Mouse (Mus musculus): ENCODE data around the gene Mark4. TPM values are rescaled to one million over a fixed set of nuclear protein-coding genes. Genes with fewer than 3 reads are reported as not detected.

Mark4 gene
- polyA plus RNA-seq, 1 experiment from 2014 or later = 19.2 TPM

- Histone ChIP-seq H3K9me3 (ENCODE audit: control insufficient read depth, low read length) (no peaks in the 10 kb centered on the region), H3K27ac (ENCODE audit: low read depth, low read length) (no peak overlapping the region), H3K4me1 (ENCODE audit: control insufficient read depth, insufficient read depth, low read length) (no peaks in the 10 kb centered on the region), H3K4me3 (ENCODE audit: low read depth, low read length) (no peak overlapping the region), H3K36me3 (ENCODE audit: control insufficient read depth, insufficient read depth, low read length) (no peaks in the 10 kb centered on the region), H3K4me2 (ENCODE audit: low read depth, low read length) (no peak overlapping the region), H3K9ac (replicated peaks; ENCODE audit: low read depth, low read length) (no peak overlapping the region), H3K27me3 (ENCODE audit: control insufficient read depth, insufficient read depth, low read length) (peaks cover 2% of the 10 kb centered on the region)
- ATAC-seq (ENCODE audit: low read depth) = no peak
- WGBS = 84% methylated on average over 5 of the region's 5 CpGs
Observed at GRCm38 (mm10) chr7:19496214-19496555, 37.6 kb upstream of the Mark4 start.

DNA sequence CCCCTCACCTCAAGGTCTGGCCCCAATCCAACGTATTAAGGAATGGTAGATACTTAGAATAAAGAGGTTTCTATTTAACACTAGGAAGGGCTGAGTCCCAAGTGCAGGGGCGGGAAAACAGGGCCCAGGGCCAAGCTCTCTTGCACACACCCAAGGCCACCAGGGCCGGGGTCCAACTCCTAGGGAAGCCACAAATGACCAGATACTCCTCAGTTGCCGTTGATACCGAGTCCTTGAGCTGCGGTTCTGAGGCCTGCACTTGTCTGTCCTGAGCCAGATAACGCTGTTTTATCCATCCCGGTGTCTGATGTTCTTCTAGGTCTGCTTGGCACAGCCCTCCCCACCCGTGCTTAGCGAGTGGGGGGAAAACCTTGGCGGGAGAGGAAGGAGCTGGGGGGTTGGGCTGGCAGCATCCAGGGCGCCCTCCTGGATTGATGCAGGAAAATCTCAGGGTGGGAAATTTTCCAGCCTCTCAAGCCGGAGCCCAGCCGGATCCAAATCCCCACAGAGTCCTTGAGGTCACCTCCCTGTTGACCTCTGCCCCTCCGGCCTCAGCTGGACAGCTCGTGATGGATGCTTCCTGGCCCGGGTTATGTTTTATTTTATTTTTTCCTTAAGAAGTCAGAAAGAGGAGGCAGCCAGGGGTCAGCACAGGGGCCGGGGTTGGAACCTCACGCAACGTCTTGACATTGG, 37.0 kb upstream of the Mark4 start:
- Histone ChIP-seq H3K4me3 (ENCODE audit: low read depth, low read length) (no peak overlapping the region), H3K4me1 (ENCODE audit: control insufficient read depth, insufficient read depth, low read length) (no peaks in the 10 kb centered on the region), H3K36me3 (ENCODE audit: control insufficient read depth, insufficient read depth, low read length) (no peaks in the 10 kb centered on the region), H3K4me2 (ENCODE audit: low read depth, low read length) (no peak overlapping the region), H3K27me3 (ENCODE audit: control insufficient read depth, insufficient read depth, low read length) (peaks cover 7% of the 10 kb centered on the region), H3K9ac (replicated peaks; ENCODE audit: low read depth, low read length) (no peak overlapping the region), H3K27ac (ENCODE audit: low read depth, low read length) (no peak overlapping the region), H3K9me3 (ENCODE audit: control insufficient read depth, low read length) (no peaks in the 10 kb centered on the region)
- ATAC-seq (ENCODE audit: low read depth) = no peak
- whole genome bisulfite sequencing = 75% methylated on average over 20 of the region's 20 CpGs

- Histone ChIP-seq H3K9me3 (ENCODE audit: control insufficient read depth, low read length) (no peaks in the 10 kb centered on the region), H3K9ac (replicated peaks; ENCODE audit: low read depth, low read length) (no peak overlapping the region), H3K27ac (ENCODE audit: low read depth, low read length) (no peak overlapping the region), H3K4me2 (ENCODE audit: low read depth, low read length) (no peak overlapping the region), H3K4me1 (ENCODE audit: control insufficient read depth, insufficient read depth, low read length) (no peaks in the 10 kb centered on the region), H3K4me3 (ENCODE audit: low read depth, low read length) (no peak overlapping the region), H3K27me3 (ENCODE audit: control insufficient read depth, insufficient read depth, low read length) (peaks cover 9% of the 10 kb centered on the region), H3K36me3 (ENCODE audit: control insufficient read depth, insufficient read depth, low read length) (no peaks in the 10 kb centered on the region)
- WGBS = 85% methylated on average over 25 of the region's 25 CpGs
- ATAC-seq (ENCODE audit: low read depth) = no peak
Observed at GRCm38 (mm10) chr7:19494751-19495474, 36.3 kb upstream of the Mark4 start.

- H3K27me3 ChIP-seq (ENCODE audit: control insufficient read depth, insufficient read depth, low read length) = peaks cover 24% of the 10 kb centered on the region
- no peak overlapping the region for H3K27ac ChIP-seq (ENCODE audit: low read depth, low read length)
- no peak overlapping the region for H3K9ac ChIP-seq (replicated peaks; ENCODE audit: low read depth, low read length)
- no peaks in the 10 kb centered on the region for H3K4me1 ChIP-seq (ENCODE audit: control insufficient read depth, insufficient read depth, low read length)
- H3K36me3 ChIP-seq (ENCODE audit: control insufficient read depth, insufficient read depth, low read length) = no peaks in the 10 kb centered on the region
- no peak for ATAC-seq (ENCODE audit: low read depth)
- H3K9me3 ChIP-seq (ENCODE audit: control insufficient read depth, low read length) = no peaks in the 10 kb centered on the region
- WGBS = 4% methylated on average over 24 of the region's 26 CpGs
- peak overlapping the region; percentile 30; the same call in 1 of the 2 replicates for H3K4me2 ChIP-seq (ENCODE audit: low read depth, low read length)
- no peak overlapping the region for H3K4me3 ChIP-seq (ENCODE audit: low read depth, low read length)
Observed at GRCm38 (mm10) chr7:19491731-19492130, 33.1 kb upstream of the Mark4 start.

DNA sequence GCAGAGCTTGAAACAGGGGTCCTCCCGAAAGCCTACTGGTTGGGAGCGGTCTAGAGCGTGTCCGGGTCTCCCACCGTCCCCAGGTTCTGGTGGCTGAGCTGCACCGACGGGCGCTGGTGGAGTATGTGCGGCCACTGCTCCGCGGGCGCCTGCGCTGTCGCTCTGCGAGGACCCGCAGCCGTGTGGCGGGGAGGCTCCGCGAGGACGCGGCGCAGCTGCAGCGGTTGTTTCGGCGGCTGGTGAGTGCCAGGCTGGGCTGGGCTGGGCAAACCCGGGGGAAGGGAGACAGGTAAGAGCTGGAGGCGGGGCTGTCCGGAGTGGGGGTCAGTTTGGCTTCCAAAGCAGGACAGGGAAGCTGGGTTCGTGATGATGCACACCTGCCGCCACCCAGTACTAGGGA, 30.9 kb upstream of the Mark4 start:
- peak overlapping the region; percentile 18 for H3K4me3 ChIP-seq (ENCODE audit: low read depth, low read length)
- peak; percentile 85; the same call in 1 of the 2 replicates for ATAC-seq (ENCODE audit: low read depth)
- peaks cover 25% of the 10 kb centered on the region for H3K27me3 ChIP-seq (ENCODE audit: control insufficient read depth, insufficient read depth, low read length)
- H3K27ac ChIP-seq (ENCODE audit: low read depth, low read length) = no peak overlapping the region
- no peaks in the 10 kb centered on the region for H3K9me3 ChIP-seq (ENCODE audit: control insufficient read depth, low read length)
- no peaks in the 10 kb centered on the region for H3K36me3 ChIP-seq (ENCODE audit: control insufficient read depth, insufficient read depth, low read length)
- peak overlapping the region; percentile 40 for H3K4me2 ChIP-seq (ENCODE audit: low read depth, low read length)
- H3K9ac ChIP-seq (replicated peaks; ENCODE audit: low read depth, low read length) = 0 out of 2 replicates have a peak overlapping the region, but pooled peaks have one; percentile 16
- no peaks in the 10 kb centered on the region for H3K4me1 ChIP-seq (ENCODE audit: control insufficient read depth, insufficient read depth, low read length)
- WGBS = 5% methylated on average over 31 of the region's 31 CpGs

DNA sequence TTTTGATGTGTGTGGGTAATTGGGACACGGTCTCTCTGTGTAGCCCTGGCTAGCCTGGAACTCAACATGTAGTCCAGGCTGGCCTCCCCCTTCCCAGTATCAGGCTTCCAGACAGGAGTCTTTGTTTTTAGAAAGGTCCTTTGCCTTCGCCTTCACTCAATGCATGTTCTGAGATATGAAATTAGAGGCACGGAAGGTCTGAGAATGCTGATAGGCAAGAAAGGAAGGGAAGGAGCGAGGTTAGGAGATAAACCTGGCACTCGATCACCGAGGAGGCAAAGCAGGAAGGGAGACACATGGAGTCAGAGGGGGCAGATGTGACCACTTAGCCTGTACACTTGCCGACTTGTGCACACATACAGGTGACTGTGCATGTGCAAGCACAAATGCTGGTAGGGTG, 27.9 kb upstream of the Mark4 start:
- no peak for ATAC-seq (ENCODE audit: low read depth)
- Histone ChIP-seq H3K27me3 (ENCODE audit: control insufficient read depth, insufficient read depth, low read length) (peaks cover 25% of the 10 kb centered on the region), H3K9ac (replicated peaks; ENCODE audit: low read depth, low read length) (no peak overlapping the region), H3K4me2 (ENCODE audit: low read depth, low read length) (no peak overlapping the region), H3K9me3 (ENCODE audit: control insufficient read depth, low read length) (no peaks in the 10 kb centered on the region), H3K27ac (ENCODE audit: low read depth, low read length) (no peak overlapping the region), H3K36me3 (ENCODE audit: control insufficient read depth, insufficient read depth, low read length) (no peaks in the 10 kb centered on the region), H3K4me1 (ENCODE audit: control insufficient read depth, insufficient read depth, low read length) (no peaks in the 10 kb centered on the region), H3K4me3 (ENCODE audit: low read depth, low read length) (no peak overlapping the region)
- WGBS = 94% methylated on average over 7 of the region's 7 CpGs

GRCm38 (mm10) chr7:19485488-19485887, 26.9 kb upstream of the Mark4 start:
- 92% methylated on average over 1 of the region's 1 CpGs for WGBS
- ATAC-seq (ENCODE audit: low read depth) = no peak
- Histone ChIP-seq H3K9ac (replicated peaks; ENCODE audit: low read depth, low read length) (no peak overlapping the region), H3K36me3 (ENCODE audit: control insufficient read depth, insufficient read depth, low read length) (no peaks in the 10 kb centered on the region), H3K4me1 (ENCODE audit: control insufficient read depth, insufficient read depth, low read length) (no peaks in the 10 kb centered on the region), H3K9me3 (ENCODE audit: control insufficient read depth, low read length) (no peaks in the 10 kb centered on the region), H3K4me3 (ENCODE audit: low read depth, low read length) (no peak overlapping the region), H3K4me2 (ENCODE audit: low read depth, low read length) (no peak overlapping the region), H3K27ac (ENCODE audit: low read depth, low read length) (no peak overlapping the region), H3K27me3 (ENCODE audit: control insufficient read depth, insufficient read depth, low read length) (peaks cover 18% of the 10 kb centered on the region)

DNA sequence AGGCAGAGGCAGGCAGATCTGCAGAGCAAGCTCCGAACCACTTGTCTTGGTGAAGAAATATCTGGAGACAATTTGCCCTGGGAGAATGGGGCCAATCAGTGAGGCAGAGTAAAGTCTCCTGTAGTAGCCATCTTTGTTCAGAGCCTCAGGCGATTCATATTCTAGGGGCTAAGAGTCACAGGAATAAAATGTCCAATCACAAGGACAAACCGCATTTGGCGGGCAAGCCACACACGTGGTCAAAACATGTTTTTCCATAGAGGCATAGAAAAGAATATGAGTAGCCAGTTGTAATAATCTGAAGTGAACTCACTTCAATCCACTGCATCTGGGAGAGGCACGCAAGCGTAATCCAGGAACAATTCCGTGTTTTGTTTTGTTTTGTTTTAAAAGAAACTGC, 24.7 kb upstream of the Mark4 start:
- no peak overlapping the region for H3K27ac ChIP-seq (ENCODE audit: low read depth, low read length)
- no peaks in the 10 kb centered on the region for H3K4me1 ChIP-seq (ENCODE audit: control insufficient read depth, insufficient read depth, low read length)
- no peak for ATAC-seq (ENCODE audit: low read depth)
- no peak overlapping the region for H3K9ac ChIP-seq (replicated peaks; ENCODE audit: low read depth, low read length)
- no peak overlapping the region for H3K4me3 ChIP-seq (ENCODE audit: low read depth, low read length)
- H3K27me3 ChIP-seq (ENCODE audit: control insufficient read depth, insufficient read depth, low read length) = peaks cover 4% of the 10 kb centered on the region; the same call in 1 of the 2 replicates
- no peaks in the 10 kb centered on the region for H3K36me3 ChIP-seq (ENCODE audit: control insufficient read depth, insufficient read depth, low read length)
- no peak overlapping the region for H3K4me2 ChIP-seq (ENCODE audit: low read depth, low read length)
- WGBS = 85% methylated on average over 8 of the region's 8 CpGs
- no peaks in the 10 kb centered on the region for H3K9me3 ChIP-seq (ENCODE audit: control insufficient read depth, low read length)

GRCm38 (mm10) chr7:19477624-19478384, 19.2 kb upstream of the Mark4 start:
- no peak for ATAC-seq (ENCODE audit: low read depth)
- Histone ChIP-seq H3K4me2 (ENCODE audit: low read depth, low read length) (no peak overlapping the region), H3K4me1 (ENCODE audit: control insufficient read depth, insufficient read depth, low read length) (no peaks in the 10 kb centered on the region), H3K27me3 (ENCODE audit: control insufficient read depth, insufficient read depth, low read length) (peaks cover 10% of the 10 kb centered on the region), H3K4me3 (ENCODE audit: low read depth, low read length) (no peak overlapping the region), H3K9ac (replicated peaks; ENCODE audit: low read depth, low read length) (no peak overlapping the region), H3K9me3 (ENCODE audit: control insufficient read depth, low read length) (no peaks in the 10 kb centered on the region), H3K36me3 (ENCODE audit: control insufficient read depth, insufficient read depth, low read length) (no peaks in the 10 kb centered on the region), H3K27ac (ENCODE audit: low read depth, low read length) (no peak overlapping the region)
- 30% methylated on average over 14 of the region's 14 CpGs for WGBS

Measured in neural tube, embryonic 14.5 days (tissue).